Mouse (Mus musculus) heart, adult 9 months (tissue): ENCODE measurements around the gene Trpc5.

Source experiments
- DNase-seq, 2 experiments: peaks; one replicate each; pipeline ENCODE4 v3.0.0; 2022; ENCODE audit warnings: low spot score in 2 of 2

Gene Trpc5

GRCm38 (mm10) chrX:144335332-144336015 is 352.5 kb downstream of the Trpc5 start:
- DNase-seq: no peak
